Mouse (Mus musculus) thymus, adult 2 months (tissue): Measurements from ENCODE around the gene Ly6g5c. TPM values are rescaled to one million over a fixed set of nuclear protein-coding genes. Genes with fewer than 3 reads are reported as not detected.

Source experiments
- DNase-seq: peaks from one replicate; pipeline ENCODE4 v3.0.0; 2021
- H3K27ac ChIP-seq: fragments of 200-500 bp; 2 replicates; pipeline ENCODE4 v1.5.1; 2012; ENCODE audit warnings: low read length, control low read depth; ENCODE audit not compliant: control insufficient read depth, insufficient read depth
- H3K27me3 ChIP-seq: fragments of 200-500 bp; 2 replicates; pipeline ENCODE4 v1.6.1; 2012; ENCODE audit warnings: mild to moderate bottlenecking, low read length, moderate library complexity, mixed read lengths; ENCODE audit not compliant: control insufficient read depth, insufficient read depth
- H3K36me3 ChIP-seq: fragments of 200-500 bp; 2 replicates; pipeline ENCODE4 v1.6.1; 2012; ENCODE audit warnings: mild to moderate bottlenecking, low read length, moderate library complexity; ENCODE audit not compliant: control insufficient read depth, insufficient read depth
- H3K4me1 ChIP-seq: fragments of 200-500 bp; replicated peaks from 2 replicates; pipeline ENCODE4 v1.6.1; 2012; ENCODE audit warnings: low read length; ENCODE audit not compliant: control insufficient read depth, insufficient read depth
- H3K4me3 ChIP-seq: fragments of 200-500 bp; 2 replicates; pipeline ENCODE4 v1.5.1; 2012; ENCODE audit warnings: mild to moderate bottlenecking, low read length, control low read depth, moderate library complexity; ENCODE audit not compliant: control insufficient read depth, insufficient read depth
- CTCF ChIP-seq: fragments of 200-500 bp; IDR thresholded peaks from 2 replicates; pipeline ENCODE4 v1.5.1; 2012; ENCODE audit warnings: mild to moderate bottlenecking, control low read depth, low read length, moderate library complexity, borderline replicate concordance; ENCODE audit not compliant: control insufficient read depth, poor library complexity, insufficient read depth; ENCODE audit errors: extremely low read depth
- POLR2A ChIP-seq: fragments of 200-500 bp; IDR thresholded peaks from 2 replicates; pipeline ENCODE4 v1.6.1; 2012; ENCODE audit warnings: mild to moderate bottlenecking, low read length, control low read depth, moderate library complexity; ENCODE audit not compliant: control insufficient read depth, poor library complexity, insufficient read depth; ENCODE audit errors: extremely low read depth
- WGBS: fragments of 180-500 bp; shearing (Covaris S2); methylation state at CpG from one replicate; pipeline ENCODE4 v1.1.7; 2018; 5-methylcytosine and 5-hydroxymethylcytosine counted together
- polyA plus RNA-seq: library from polyadenylated mRNA; depleted of rRNA; stranded (reverse); fragments of >200 nt; gene quantifications from 2 replicates; pipeline ENCODE4 v1.2.3, GENCODE M21; 2012

Ly6g5c gene
- polyA plus RNA-seq, 1 experiment = 0.27 TPM

DNA sequence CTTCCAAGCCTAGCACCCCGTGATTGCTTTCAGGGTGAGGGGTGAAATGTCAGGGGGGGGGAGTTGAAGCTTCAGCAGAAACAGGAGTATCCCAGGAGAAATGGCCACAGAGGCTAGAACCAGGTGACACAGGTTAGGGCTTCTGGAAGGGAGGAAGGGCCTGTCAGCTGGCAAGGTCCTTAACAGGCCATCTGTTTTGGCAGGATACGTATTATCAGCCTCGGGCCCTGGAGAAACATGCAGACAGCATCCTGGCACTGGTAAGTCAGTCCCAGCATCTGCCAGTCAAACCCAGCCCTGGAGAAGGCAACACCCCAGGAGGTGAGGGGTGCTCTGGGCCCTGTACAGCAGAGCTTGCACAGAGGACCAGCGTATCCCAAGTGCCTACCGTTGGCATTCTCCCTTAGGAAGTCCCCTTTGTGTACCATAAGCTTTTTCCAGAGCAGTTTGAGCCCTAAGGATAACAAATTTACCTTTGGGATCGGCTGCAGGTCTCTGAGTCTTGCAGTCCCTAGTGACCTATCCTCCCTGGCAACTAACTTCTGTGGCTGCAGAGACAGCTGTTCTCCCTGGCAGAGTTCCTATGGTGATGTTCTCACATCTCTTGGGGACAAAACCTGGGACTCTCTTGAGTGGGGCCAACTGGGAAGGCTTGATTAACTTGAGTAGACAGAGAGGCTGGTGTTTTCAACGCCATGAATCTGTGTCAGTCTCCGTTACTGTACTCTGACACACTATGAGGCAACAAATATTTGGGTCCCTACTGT lies 17.7 kb upstream of the Ly6g5c start:
- no peak for TF ChIP-seq CTCF
- DNase-seq = no peak
- Histone ChIP-seq H3K27me3 (no peaks in the 10 kb centered on the region), H3K27ac (no peak overlapping the region), H3K4me3 (peak overlapping the region; percentile 5; the same call in 1 of the 2 replicates), H3K36me3 (peaks cover 18% of the 10 kb centered on the region), H3K4me1 (peaks cover 9% of the 10 kb centered on the region)
- 71% methylated on average over 8 of the region's 8 CpGs for WGBS

DNA sequence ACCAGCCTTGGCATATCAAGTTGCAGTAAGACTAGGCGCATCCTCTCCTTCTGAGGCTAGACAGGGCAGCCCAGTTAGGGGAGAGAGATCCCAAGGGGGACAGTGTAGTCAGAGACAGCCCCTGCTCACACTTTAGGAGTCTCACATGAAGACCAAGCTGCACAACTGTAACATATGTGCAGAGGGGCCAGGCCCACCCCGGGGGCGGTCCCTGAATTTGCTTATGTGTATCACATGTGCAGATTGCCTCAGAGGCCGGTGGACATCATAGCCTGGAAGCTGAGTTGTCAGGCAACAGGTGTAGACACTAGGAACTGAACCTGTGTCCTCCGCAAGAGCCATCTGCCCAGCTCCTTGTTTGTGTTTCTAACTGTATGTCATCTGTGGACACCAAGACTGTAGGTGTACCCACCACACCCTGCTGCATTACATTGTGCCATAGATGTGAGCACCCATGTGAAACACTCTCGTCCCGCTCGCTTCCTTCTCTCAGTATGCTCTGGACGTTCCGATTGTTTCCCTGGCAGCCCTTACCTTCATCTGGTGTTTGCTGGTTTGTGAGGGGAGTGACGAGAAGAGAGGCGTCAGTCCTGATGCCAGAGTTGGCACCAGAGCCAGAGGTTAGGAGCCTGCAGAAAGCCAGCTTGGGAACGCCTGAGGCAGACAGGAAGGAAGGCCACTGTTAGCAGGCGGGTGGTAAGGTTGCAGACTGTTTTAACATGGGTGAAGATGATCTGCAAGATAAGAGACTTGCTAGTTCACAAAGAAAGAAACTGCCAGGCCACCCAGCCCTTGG lies 15.5 kb upstream of the Ly6g5c start:
- no peaks in the 10 kb centered on the region for H3K27me3 ChIP-seq
- TF ChIP-seq CTCF = no peak
- no peak for TF ChIP-seq POLR2A
- H3K4me3 ChIP-seq = no peak overlapping the region
- no peak for DNase-seq
- WGBS = 79% methylated on average over 14 of the region's 14 CpGs
- no peak overlapping the region for H3K27ac ChIP-seq
- H3K4me1 ChIP-seq = peaks cover 9% of the 10 kb centered on the region
- peaks cover 34% of the 10 kb centered on the region for H3K36me3 ChIP-seq

- H3K27me3 ChIP-seq = no peaks in the 10 kb centered on the region
- TF ChIP-seq CTCF = no peak
- no peak for TF ChIP-seq POLR2A
- H3K27ac ChIP-seq = no peak overlapping the region
- 91% methylated on average over 15 of the region's 15 CpGs for WGBS
- peaks cover 9% of the 10 kb centered on the region for H3K4me1 ChIP-seq
- peaks cover 47% of the 10 kb centered on the region for H3K36me3 ChIP-seq
- H3K4me3 ChIP-seq = no peak overlapping the region
- DNase-seq = no peak
Measured at GRCm38 (mm10) chr17:35094475-35095365, 13.4 kb upstream of the Ly6g5c start.

- Histone ChIP-seq H3K36me3 (peaks cover 61% of the 10 kb centered on the region), H3K27ac (no peak overlapping the region), H3K4me1 (no peaks in the 10 kb centered on the region), H3K4me3 (no peak overlapping the region), H3K27me3 (no peaks in the 10 kb centered on the region)
- 97% methylated on average over 12 of the region's 12 CpGs for WGBS
- no peak for DNase-seq
- TF ChIP-seq POLR2A = no peak
- TF ChIP-seq CTCF = no peak
Measured at GRCm38 (mm10) chr17:35096597-35096996, 11.5 kb upstream of the Ly6g5c start.

- peaks cover 63% of the 10 kb centered on the region for H3K36me3 ChIP-seq
- no peaks in the 10 kb centered on the region for H3K4me1 ChIP-seq
- H3K27ac ChIP-seq = no peak overlapping the region
- no peak for TF ChIP-seq CTCF
- no peak for TF ChIP-seq POLR2A
- WGBS = 97% methylated on average over 12 of the region's 12 CpGs
- no peaks in the 10 kb centered on the region for H3K27me3 ChIP-seq
- H3K4me3 ChIP-seq = no peak overlapping the region
- peak; percentile 25 for DNase-seq
Measured at GRCm38 (mm10) chr17:35097164-35097655, 10.9 kb upstream of the Ly6g5c start.
